Mouse (Mus musculus): ENCODE data around the gene Clasp2. TPM values are rescaled to one million over a fixed set of nuclear protein-coding genes. Genes with fewer than 3 reads are reported as not detected.

Clasp2 gene
- total and polyA plus RNA-seq, 3 experiments: 28.7 to 209 (median 30.8) TPM

DNA sequence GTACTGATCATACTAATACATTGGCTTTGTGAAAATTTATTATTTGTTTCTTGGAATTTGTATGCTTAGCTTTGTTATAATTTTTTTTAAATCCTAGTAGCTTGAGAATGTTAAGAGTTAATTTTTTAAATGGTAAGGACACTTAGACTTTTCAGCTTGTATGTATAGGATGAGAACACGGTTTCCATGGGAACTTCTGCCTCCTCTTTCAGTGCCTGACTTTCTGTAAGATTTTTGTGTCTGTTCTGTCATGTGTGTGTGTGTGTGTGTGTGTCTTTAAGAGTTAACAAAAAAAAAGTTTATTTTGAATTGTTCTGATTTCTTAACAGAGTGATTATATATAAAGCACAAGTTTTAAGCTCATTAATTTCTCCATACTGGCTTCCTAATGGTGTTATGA, 70.1 kb downstream of the Clasp2 start:
- Histone ChIP-seq H3K9ac (ENCODE audit: control insufficient read depth, low read depth, low read length, poor library complexity, severe bottlenecking) (no peak overlapping the region), H3K36me3 (ENCODE audit: control insufficient read depth in 1 of 2, insufficient read depth in 2 of 2, low read length in 2 of 2) (peaks cover 1% of the 10 kb centered on the region in 2 experiments), H3K4me3 (ENCODE audit: control insufficient read depth in 1 of 2, insufficient read depth in 1 of 2, low read depth in 2 of 2, low read length in 2 of 2) (no peak overlapping the region), H3K9me3 (replicated peaks; ENCODE audit: insufficient read depth, low read length) (no peaks in the 10 kb centered on the region), H3K27ac (ENCODE audit: control insufficient read depth, low read depth, low read length) (no peak overlapping the region), H3K4me1 (ENCODE audit: control insufficient read depth in 1 of 2, insufficient read depth in 2 of 2, low read length in 2 of 2) (peaks cover under 1% of the 10 kb centered on the region in 2 experiments; a peak in 2 of 4 replicates), H3K79me2 (ENCODE audit: control insufficient read depth, insufficient read depth, low read length, poor library complexity) (no peaks in the 10 kb centered on the region; the same call in 1 of the 2 replicates), H3K27me3 (ENCODE audit: control insufficient read depth in 1 of 2, insufficient read depth in 2 of 2, low read length in 2 of 2) (no peaks in the 10 kb centered on the region)
- no peak for DNase-seq (ENCODE audit: low read depth, low spot score)
- TF ChIP-seq ZNF384 (IDR thresholded peaks at IDR 0.05; ENCODE audit: low read depth, low read length): no peak
- no peak for TF ChIP-seq ELF1 (IDR thresholded peaks at IDR 0.05; ENCODE audit: low read depth, low read length)
- TF ChIP-seq MXI1 (IDR thresholded peaks at IDR 0.05; ENCODE audit: low read depth, low read length): no peak
- no peak for TF ChIP-seq SMC3 (IDR thresholded peaks at IDR 0.05; ENCODE audit: low read depth, low read length)
- no peak for TF ChIP-seq JUND (IDR thresholded peaks at IDR 0.05; ENCODE audit: low read depth, low read length)
- TF ChIP-seq CHD1 (IDR thresholded peaks at IDR 0.05; ENCODE audit: low read depth, low read length): no peak
- TF ChIP-seq USF1 (IDR thresholded peaks at IDR 0.05; ENCODE audit: low read depth, low read length): no peak
- no peak for TF ChIP-seq SIN3A (IDR thresholded peaks at IDR 0.05; ENCODE audit: low read length)
- no peak for TF ChIP-seq ETS1 (IDR thresholded peaks at IDR 0.05; ENCODE audit: low read depth, low read length)
- no peak for TF ChIP-seq ZMIZ1 (IDR thresholded peaks at IDR 0.05; ENCODE audit: low read depth, low read length)
- TF ChIP-seq USF2 (IDR thresholded peaks at IDR 0.05; ENCODE audit: borderline replicate concordance in 1 of 2, insufficient read depth in 1 of 2, low read depth in 1 of 2, low read length in 2 of 2): no peak
- no peak for TF ChIP-seq HCFC1 (IDR thresholded peaks at IDR 0.05; ENCODE audit: low read depth, low read length)
- no peak for TF ChIP-seq RCOR1 (IDR thresholded peaks at IDR 0.05; ENCODE audit: low read depth, low read length)

DNA sequence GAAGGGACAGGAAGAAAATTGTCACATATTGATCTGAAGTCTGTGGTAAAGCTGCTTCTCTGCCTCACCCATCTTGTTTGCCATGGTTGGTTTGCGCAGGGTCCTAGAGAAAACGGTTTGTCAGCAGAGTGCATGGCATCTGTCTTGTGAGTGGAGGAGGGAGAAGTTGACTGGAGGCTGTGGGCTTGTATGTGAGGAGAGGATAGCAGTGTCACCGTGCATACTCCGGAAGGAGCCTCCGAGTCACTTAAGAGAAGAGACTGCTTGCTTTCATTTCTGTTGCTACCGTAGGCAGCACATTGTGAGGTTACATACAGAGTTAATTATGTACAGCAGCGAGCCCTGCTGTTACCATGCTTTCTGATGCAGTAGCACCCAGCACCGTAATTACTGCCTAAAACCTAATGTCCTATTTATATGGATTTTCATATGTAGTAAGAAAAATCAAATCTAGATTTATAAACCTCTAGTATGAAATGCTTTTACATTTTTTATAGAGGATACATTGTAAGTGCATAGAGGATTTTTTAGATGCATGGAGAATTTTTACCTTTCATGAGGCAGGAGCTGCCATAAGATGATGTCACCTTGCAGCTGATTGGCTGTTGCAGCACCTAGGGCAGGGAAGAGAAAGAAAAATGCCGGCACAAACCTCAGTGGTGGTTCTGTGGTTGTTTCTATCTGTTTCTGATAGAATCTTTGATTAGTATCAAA, 70.8 kb downstream of the Clasp2 start:
- Histone ChIP-seq H3K9ac (ENCODE audit: control insufficient read depth, low read depth, low read length, poor library complexity, severe bottlenecking) (no peak overlapping the region), H3K9me3 (replicated peaks; ENCODE audit: insufficient read depth, low read length) (no peaks in the 10 kb centered on the region), H3K36me3 (ENCODE audit: control insufficient read depth in 1 of 2, insufficient read depth in 2 of 2, low read length in 2 of 2) (peaks cover 0 to 1% of the 10 kb centered on the region in 2 experiments; a peak in 2 of 4 replicates), H3K79me2 (ENCODE audit: control insufficient read depth, insufficient read depth, low read length, poor library complexity) (no peaks in the 10 kb centered on the region; the same call in 1 of the 2 replicates), H3K27ac (ENCODE audit: control insufficient read depth, low read depth, low read length) (no peak overlapping the region), H3K4me1 (ENCODE audit: control insufficient read depth in 1 of 2, insufficient read depth in 2 of 2, low read length in 2 of 2) (no peaks in the 10 kb centered on the region), H3K27me3 (ENCODE audit: control insufficient read depth in 1 of 2, insufficient read depth in 2 of 2, low read length in 2 of 2) (no peaks in the 10 kb centered on the region), H3K4me3 (ENCODE audit: control insufficient read depth in 1 of 2, insufficient read depth in 1 of 2, low read depth in 2 of 2, low read length in 2 of 2) (no peak overlapping the region)
- DNase-seq (ENCODE audit: low read depth, low spot score): no peak
- TF ChIP-seq CTCF (IDR thresholded peaks at IDR 0.05 in 2 of 3, conservative IDR thresholded peaks at IDR 0.05 in 1 of 3; ENCODE audit: control insufficient read depth in 1 of 3, insufficient read depth in 1 of 3, low read depth in 2 of 3, low read length in 3 of 3, poor library complexity in 1 of 3, severe bottlenecking in 1 of 3) (no peak), ZKSCAN1 (IDR thresholded peaks at IDR 0.05; ENCODE audit: low read depth, low read length) (no peak), SMC3 (IDR thresholded peaks at IDR 0.05; ENCODE audit: low read depth, low read length) (no peak)

All from MEL (cell line).